Mouse (Mus musculus) adrenal gland (tissue): ENCODE results near the gene Jagn1.

Experiments used
- intact Hi-C: fragments of 180-260 bp; cut with DNase I; formaldehyde crosslinking; loops from one replicate; pipeline ENCODE4 v1.15.1; 2025
- long read RNA-seq, 2 experiments: library from polyadenylated mRNA; unstranded; transcript quantifications; one replicate each; pipeline ENCODE4 v2.0.0; 2020; ENCODE audit warnings: borderline replicate concordance in 1 of 2; ENCODE audit not compliant: insufficient replicate concordance in 1 of 2

Gene Jagn1
- long read RNA-seq, experiment 1, transcript Jagn1-201 (2 exons, 1,201 nt): major isoform, 84 of 89 reads
- long read RNA-seq, experiment 1, partial matches to known transcripts: 0 of 89 reads
- long read RNA-seq, experiment 1, other reads (novel, unspliced or antisense): 1 of 89 reads
- long read RNA-seq, experiment 2, transcript Jagn1-201 (2 exons, 1,201 nt): major isoform, 87 of 91 reads
- long read RNA-seq, experiment 2, partial matches to known transcripts: 0 of 91 reads
- long read RNA-seq, experiment 2, other reads (novel, unspliced or antisense): 1 of 91 reads

- intact Hi-C loops: no loop called here
These were observed at the start of gene Jagn1 for GRCm38 (mm10) chr6:113442442-113443090. Jagn1 (plus strand) TSS chr6:113442569.

GRCm38 (mm10) chr6:113393951-113394350, 48.4 kb upstream of the Jagn1 start:
- intact Hi-C loops: no loop called here

- intact Hi-C loops: no loop called here
These were observed 47.6 kb upstream of the Jagn1 start for GRCm38 (mm10) chr6:113394811-113395210.

GRCm38 (mm10) chr6:113395501-113395900, 46.9 kb upstream of the Jagn1 start:
- intact Hi-C loops: no loop called here

- intact Hi-C loops: no loop called here
These were observed 45.9 kb upstream of the Jagn1 start for GRCm38 (mm10) chr6:113396270-113397030.

GRCm38 (mm10) chr6:113402094-113402493, 40.3 kb upstream of the Jagn1 start:
- intact Hi-C loops: no loop called here

GRCm38 (mm10) chr6:113404649-113405448, 37.5 kb upstream of the Jagn1 start:
- intact Hi-C loops: no loop called here

- intact Hi-C loops: no loop called here
These were observed 36.9 kb upstream of the Jagn1 start for GRCm38 (mm10) chr6:113405483-113405882.

- intact Hi-C loops: no loop called here
These were observed 35.7 kb upstream of the Jagn1 start for GRCm38 (mm10) chr6:113406683-113407082.

GRCm38 (mm10) chr6:113410001-113410400, 32.4 kb upstream of the Jagn1 start:
- intact Hi-C loops: no loop called here

- intact Hi-C loops: no loop called here
These were observed 26.0 kb upstream of the Jagn1 start for GRCm38 (mm10) chr6:113416416-113416815.

- intact Hi-C loops: no loop called here
These were observed 23.7 kb upstream of the Jagn1 start for GRCm38 (mm10) chr6:113418441-113419198.

- intact Hi-C loops: no loop called here
These were observed 23.2 kb upstream of the Jagn1 start, which contains the start of gene Rpusd3 for GRCm38 (mm10) chr6:113419199-113419587. Rpusd3 (minus strand) TSS chr6:113419340.

- intact Hi-C loops: no loop called here
These were observed 19.4 kb upstream of the Jagn1 start for GRCm38 (mm10) chr6:113423000-113423399.

GRCm38 (mm10) chr6:113424187-113424586, 18.2 kb upstream of the Jagn1 start:
- intact Hi-C loops: no loop called here

GRCm38 (mm10) chr6:113426696-113427095, 15.7 kb upstream of the Jagn1 start:
- intact Hi-C loops: no loop called here

- intact Hi-C loops: no loop called here
These were observed 15.0 kb upstream of the Jagn1 start for GRCm38 (mm10) chr6:113427397-113427796.

GRCm38 (mm10) chr6:113428006-113428405, 14.4 kb upstream of the Jagn1 start:
- intact Hi-C loops: no loop called here

GRCm38 (mm10) chr6:113429965-113430364, 12.4 kb upstream of the Jagn1 start:
- intact Hi-C loops: no loop called here

- intact Hi-C loops: no loop called here
These were observed 11.5 kb upstream of the Jagn1 start for GRCm38 (mm10) chr6:113430846-113431245.

- intact Hi-C loops: no loop called here
These were observed 10.6 kb upstream of the Jagn1 start for GRCm38 (mm10) chr6:113431801-113432200.
